Mouse (Mus musculus): ENCODE measurements around the gene Cyp2d34. TPM values are rescaled to one million over a fixed set of nuclear protein-coding genes. Genes with fewer than 3 reads are reported as not detected.

The Cyp2d34 gene
- polyA plus RNA-seq, 2 experiments: not detected

DNA sequence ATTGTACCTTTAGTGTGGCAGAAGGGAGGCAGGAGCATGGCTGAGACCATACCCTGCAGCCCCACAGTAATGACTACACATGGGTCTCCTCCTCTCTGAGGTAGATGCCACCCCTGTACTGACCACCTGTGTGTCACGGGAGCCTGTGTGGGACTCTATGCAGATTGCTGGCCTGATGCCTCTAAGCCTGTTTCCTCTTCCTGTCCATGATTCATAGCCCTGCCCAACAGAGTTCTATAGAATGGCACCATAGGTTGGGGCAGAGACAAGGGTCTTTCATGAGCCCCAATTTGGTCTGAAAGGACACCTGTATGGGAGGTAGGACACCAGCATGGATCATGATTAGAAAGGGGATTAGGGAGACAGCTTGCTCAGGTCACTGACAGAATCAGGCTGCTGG is 1.2 kb upstream of the Cyp2d34 start:
- no peak for DNase-seq (ENCODE audit: low spot score)
- no peak overlapping the region for H3K9ac ChIP-seq (ENCODE audit: low read depth, low read length, severe bottlenecking)
- H3K36me3 ChIP-seq (ENCODE audit: control insufficient read depth, insufficient read depth, low read length): no peaks in the 10 kb centered on the region
- no peaks in the 10 kb centered on the region for H3K27me3 ChIP-seq (ENCODE audit: control insufficient read depth, insufficient read depth, low read length)
- 71% methylated on average over 1 of the region's 1 CpGs for WGBS
- H3K4me2 ChIP-seq (replicated peaks; ENCODE audit: low read depth, low read length, severe bottlenecking): no peak overlapping the region
- H3K4me1 ChIP-seq (ENCODE audit: control insufficient read depth, insufficient read depth, low read length): no peaks in the 10 kb centered on the region
- no peaks in the 10 kb centered on the region for H3K9me3 ChIP-seq (ENCODE audit: control insufficient read depth, low read length)
- H3K27ac ChIP-seq (replicated peaks; ENCODE audit: low read depth, low read length): no peak overlapping the region
- no peak for TF ChIP-seq POLR2A (IDR thresholded peaks at IDR 0.05; ENCODE audit: borderline replicate concordance, extremely low read depth, insufficient read depth, insufficient read length)
- no peak for ATAC-seq (ENCODE audit: low FRiP score, low read depth)
- H3K4me3 ChIP-seq (replicated peaks; ENCODE audit: low read length): no peak overlapping the region

DNA sequence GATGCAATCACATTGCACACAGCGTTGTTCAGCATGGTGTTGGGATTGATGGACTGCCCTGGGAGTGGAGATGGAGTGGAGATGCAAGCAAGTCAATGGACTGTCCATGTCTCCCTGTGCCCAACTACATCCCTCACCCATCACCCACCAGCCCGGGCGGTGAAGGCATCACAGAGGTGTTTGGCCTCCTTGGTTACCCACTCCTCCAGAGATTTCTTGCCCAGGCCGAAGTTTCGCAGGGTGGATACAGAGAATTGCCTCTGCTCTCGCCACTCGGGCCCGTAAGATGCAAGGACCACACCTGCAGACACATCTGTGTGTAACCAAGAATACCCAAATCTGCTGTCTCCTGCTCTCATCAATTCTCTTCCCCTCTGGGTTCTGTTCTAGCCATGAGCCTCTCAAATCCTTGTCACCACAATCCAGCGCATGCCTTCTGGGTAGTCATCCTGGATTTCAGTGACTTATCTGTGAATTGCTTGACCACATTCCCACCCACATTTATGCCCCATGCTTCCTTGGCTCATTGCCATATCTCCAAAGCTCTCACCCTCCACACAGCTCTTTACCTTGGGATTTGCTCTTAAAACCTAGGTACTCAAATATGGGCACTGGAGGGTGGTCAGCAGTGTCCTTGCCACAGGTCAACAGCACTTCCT is 2.3 kb downstream of the Cyp2d34 start:
- Histone ChIP-seq H3K27me3 (ENCODE audit: control insufficient read depth, insufficient read depth, low read length) (no peaks in the 10 kb centered on the region), H3K27ac (replicated peaks; ENCODE audit: low read depth, low read length) (no peak overlapping the region), H3K4me3 (replicated peaks; ENCODE audit: low read length) (no peak overlapping the region), H3K36me3 (ENCODE audit: control insufficient read depth, insufficient read depth, low read length) (no peaks in the 10 kb centered on the region), H3K4me1 (ENCODE audit: control insufficient read depth, insufficient read depth, low read length) (no peaks in the 10 kb centered on the region), H3K4me2 (replicated peaks; ENCODE audit: low read depth, low read length, severe bottlenecking) (no peak overlapping the region), H3K9ac (ENCODE audit: low read depth, low read length, severe bottlenecking) (no peak overlapping the region), H3K9me3 (ENCODE audit: control insufficient read depth, low read length) (no peaks in the 10 kb centered on the region)
- no peak for DNase-seq (ENCODE audit: low spot score)
- no peak for TF ChIP-seq POLR2A (IDR thresholded peaks at IDR 0.05; ENCODE audit: borderline replicate concordance, extremely low read depth, insufficient read depth, insufficient read length)
- 86% methylated on average over 9 of the region's 9 CpGs for WGBS
- no peak for ATAC-seq (ENCODE audit: low FRiP score, low read depth)

DNA sequence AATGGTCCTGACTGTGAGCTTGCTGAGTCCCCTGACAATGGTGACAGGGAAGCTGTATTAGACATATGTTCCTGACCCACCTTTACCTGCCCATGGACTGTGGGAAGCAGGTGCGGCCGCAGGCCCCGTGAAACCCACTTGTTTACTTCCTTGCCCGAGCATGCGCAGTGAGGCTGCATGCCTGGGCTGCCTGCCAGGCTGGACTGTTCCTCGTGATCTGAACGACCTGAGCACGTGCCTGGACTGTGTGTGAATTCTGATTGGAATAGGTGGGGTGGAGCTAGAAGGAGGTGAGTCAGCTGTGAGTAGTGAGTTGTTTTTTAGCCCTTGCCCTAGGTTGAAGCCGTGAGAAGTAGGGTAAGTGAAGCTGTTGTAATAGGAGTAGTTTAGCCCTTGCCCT is 38.1 kb downstream of the Cyp2d34 start:
- 71% methylated on average over 9 of the region's 9 CpGs for WGBS
- no peaks in the 10 kb centered on the region for H3K4me1 ChIP-seq (ENCODE audit: control insufficient read depth, insufficient read depth, low read length)
- H3K36me3 ChIP-seq (ENCODE audit: control insufficient read depth, insufficient read depth, low read length): no peaks in the 10 kb centered on the region
- H3K27me3 ChIP-seq (ENCODE audit: control insufficient read depth, insufficient read depth, low read length): no peaks in the 10 kb centered on the region
- H3K27ac ChIP-seq (replicated peaks; ENCODE audit: low read depth, low read length): no peak overlapping the region
- DNase-seq (ENCODE audit: low spot score): no peak
- no peak for TF ChIP-seq POLR2A (IDR thresholded peaks at IDR 0.05; ENCODE audit: borderline replicate concordance, extremely low read depth, insufficient read depth, insufficient read length)
- no peak for ATAC-seq (ENCODE audit: low FRiP score, low read depth)
- no peak overlapping the region for H3K4me3 ChIP-seq (replicated peaks; ENCODE audit: low read length)
- no peak overlapping the region for H3K4me2 ChIP-seq (replicated peaks; ENCODE audit: low read depth, low read length, severe bottlenecking)
- no peaks in the 10 kb centered on the region for H3K9me3 ChIP-seq (ENCODE audit: control insufficient read depth, low read length)
- H3K9ac ChIP-seq (ENCODE audit: low read depth, low read length, severe bottlenecking): no peak overlapping the region

DNA sequence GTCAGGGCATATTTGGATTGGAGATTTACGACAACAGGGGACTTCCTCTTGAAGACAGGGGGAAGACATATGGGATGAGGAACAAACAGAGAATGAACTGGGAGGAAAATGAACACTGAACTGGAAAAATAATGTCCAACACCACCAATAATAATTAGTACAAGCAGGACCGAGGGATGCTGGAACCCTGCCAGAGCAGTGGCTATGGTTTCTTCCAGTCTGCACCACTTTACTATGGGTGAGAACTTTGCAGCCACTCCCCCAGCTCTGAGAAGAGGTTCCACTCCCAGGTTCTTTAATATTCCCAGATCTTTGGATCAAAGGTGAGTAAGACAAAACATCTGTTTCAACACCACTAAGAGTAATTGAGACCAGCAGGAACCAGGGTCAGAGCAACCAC is 41.7 kb downstream of the Cyp2d34 start:
- Histone ChIP-seq H3K27ac (replicated peaks; ENCODE audit: low read depth, low read length) (no peak overlapping the region), H3K4me2 (replicated peaks; ENCODE audit: low read depth, low read length, severe bottlenecking) (no peak overlapping the region), H3K9ac (ENCODE audit: low read depth, low read length, severe bottlenecking) (no peak overlapping the region), H3K4me3 (replicated peaks; ENCODE audit: low read length) (no peak overlapping the region), H3K27me3 (ENCODE audit: control insufficient read depth, insufficient read depth, low read length) (no peaks in the 10 kb centered on the region), H3K9me3 (ENCODE audit: control insufficient read depth, low read length) (no peaks in the 10 kb centered on the region), H3K36me3 (ENCODE audit: control insufficient read depth, insufficient read depth, low read length) (no peaks in the 10 kb centered on the region), H3K4me1 (ENCODE audit: control insufficient read depth, insufficient read depth, low read length) (no peaks in the 10 kb centered on the region)
- DNase-seq (ENCODE audit: low spot score) (no peak), ATAC-seq (ENCODE audit: low FRiP score, low read depth) (no peak)
- no peak for TF ChIP-seq POLR2A (IDR thresholded peaks at IDR 0.05; ENCODE audit: borderline replicate concordance, extremely low read depth, insufficient read depth, insufficient read length)
- 85% methylated on average over 2 of the region's 2 CpGs for WGBS

DNA sequence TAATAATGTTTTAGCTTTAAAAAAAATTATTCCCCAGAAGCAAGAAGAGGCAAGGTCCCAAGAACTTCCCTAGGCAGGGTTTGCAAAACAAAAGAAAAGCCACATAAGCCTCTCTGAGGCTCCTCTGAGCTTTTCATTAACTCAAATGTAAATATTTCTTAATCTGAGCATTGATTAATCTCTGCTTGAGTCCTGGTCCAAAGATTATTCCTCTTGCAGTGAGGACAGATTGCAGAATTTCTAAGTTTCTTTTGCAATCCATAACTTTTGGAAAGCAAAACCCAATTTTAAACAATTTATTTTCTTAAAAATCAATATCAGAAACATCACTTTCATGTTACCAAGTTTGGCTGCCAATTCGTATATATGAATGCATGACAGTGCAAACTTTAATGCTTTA is 47.9 kb downstream of the Cyp2d34 start:
- no peak for TF ChIP-seq POLR2A (IDR thresholded peaks at IDR 0.05; ENCODE audit: borderline replicate concordance, extremely low read depth, insufficient read depth, insufficient read length)
- no peaks in the 10 kb centered on the region for H3K9me3 ChIP-seq (ENCODE audit: control insufficient read depth, low read length)
- no peaks in the 10 kb centered on the region for H3K4me1 ChIP-seq (ENCODE audit: control insufficient read depth, insufficient read depth, low read length)
- no peak overlapping the region for H3K4me3 ChIP-seq (replicated peaks; ENCODE audit: low read length)
- no peak for ATAC-seq (ENCODE audit: low FRiP score, low read depth)
- no peak overlapping the region for H3K9ac ChIP-seq (ENCODE audit: low read depth, low read length, severe bottlenecking)
- no peaks in the 10 kb centered on the region for H3K27me3 ChIP-seq (ENCODE audit: control insufficient read depth, insufficient read depth, low read length)
- DNase-seq (ENCODE audit: low spot score): no peak
- WGBS: 84% methylated on average over 1 of the region's 1 CpGs
- no peak overlapping the region for H3K27ac ChIP-seq (replicated peaks; ENCODE audit: low read depth, low read length)
- H3K36me3 ChIP-seq (ENCODE audit: control insufficient read depth, insufficient read depth, low read length): no peaks in the 10 kb centered on the region
- H3K4me2 ChIP-seq (replicated peaks; ENCODE audit: low read depth, low read length, severe bottlenecking): no peak overlapping the region

Small RNA genes within 50 kb of the gene (microRNA-seq; reads per million reads assigned to microRNA genes)
- gene Gm27463 (not detected), gene Gm27742 (not detected)

Other genes starting within 250 kb of the Cyp2d34 start
- 27.5 and 29.5 TPM in 2 replicates for gene Cyp2d22, start 240.7 kb downstream of the Cyp2d34 start, polyA plus RNA-seq (2012; rRNA removed)
- 5.2 and 6.4 TPM in 2 replicates for gene Cyp2d22, start 240.7 kb downstream of the Cyp2d34 start, polyA plus RNA-seq (2014; fragmentation: Nextera tagmentation; extraction: Ambion mirVana)
- not detected in 2 replicates for gene Cyp2d11, start 226.9 kb downstream of the Cyp2d34 start, polyA plus RNA-seq (2012; rRNA removed)
- not detected in 2 replicates for gene Cyp2d11, start 226.9 kb downstream of the Cyp2d34 start, polyA plus RNA-seq (2014; fragmentation: Nextera tagmentation; extraction: Ambion mirVana)
- gene Cyp2d10, start 213.8 kb downstream of the Cyp2d34 start, polyA plus RNA-seq (2012; rRNA removed): not detected in 2 replicates
- not detected in 2 replicates for gene Cyp2d10, start 213.8 kb downstream of the Cyp2d34 start, polyA plus RNA-seq (2014; fragmentation: Nextera tagmentation; extraction: Ambion mirVana)
- 0.26 TPM in 1 of 2 replicates, not detected in the other for gene Cyp2d9, start 187.5 kb downstream of the Cyp2d34 start, polyA plus RNA-seq (2012; rRNA removed)
- gene Cyp2d9, start 187.5 kb downstream of the Cyp2d34 start, polyA plus RNA-seq (2014; fragmentation: Nextera tagmentation; extraction: Ambion mirVana): not detected in 2 replicates
- not detected in 2 replicates for gene Cyp2d12, start 65.9 kb downstream of the Cyp2d34 start, polyA plus RNA-seq (2012; rRNA removed)
- not detected in 2 replicates for gene Cyp2d12, start 65.9 kb downstream of the Cyp2d34 start, polyA plus RNA-seq (2014; fragmentation: Nextera tagmentation; extraction: Ambion mirVana)
- 0.03 TPM in 1 of 2 replicates, not detected in the other for gene Cyp2d40, start 143.2 kb upstream of the Cyp2d34 start, polyA plus RNA-seq (2012; rRNA removed)
- not detected in 2 replicates for gene Cyp2d40, start 143.2 kb upstream of the Cyp2d34 start, polyA plus RNA-seq (2014; fragmentation: Nextera tagmentation; extraction: Ambion mirVana)
- gene Cyp2d26, start 173.3 kb upstream of the Cyp2d34 start, polyA plus RNA-seq (2012; rRNA removed): 0.20 and 0.35 TPM in 2 replicates
- gene Cyp2d26, start 173.3 kb upstream of the Cyp2d34 start, polyA plus RNA-seq (2014; fragmentation: Nextera tagmentation; extraction: Ambion mirVana): not detected in 2 replicates